Mouse (Mus musculus) heart, adult 9 months (tissue): ENCODE results near the gene Krtap5-3.
"Not testable (repeated sequence)": the region's sequence is repeated elsewhere in the genome, so short reads cannot be mapped to it uniquely, and the experiment has no call there.

ENCODE experiments used
- DNase-seq, 2 experiments: peaks; one replicate each; pipeline ENCODE4 v3.0.0; 2022; ENCODE audit warnings: low spot score in 2 of 2

The Krtap5-3 gene

DNA sequence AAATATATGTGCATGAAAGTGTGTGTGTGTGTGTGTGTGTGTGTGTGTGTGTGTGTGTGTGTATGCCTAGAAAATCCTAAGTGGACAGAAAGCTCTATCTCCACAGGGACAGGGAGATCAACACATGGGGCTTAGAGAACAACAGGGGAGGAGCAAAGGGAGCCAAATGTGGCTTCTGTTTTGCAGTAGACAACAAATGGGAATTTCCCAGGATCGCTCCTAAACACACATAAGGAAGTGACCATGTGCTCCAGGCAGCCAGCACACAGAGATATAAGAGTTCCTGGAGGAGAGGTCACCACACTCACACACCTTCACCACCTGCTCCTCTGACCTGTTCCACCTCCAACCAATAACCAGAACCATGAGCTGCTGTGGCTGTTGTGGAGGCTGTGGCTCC, at the start of gene Krtap5-3:
TSS of gene Krtap5-3 (plus strand) at position 301 of the 400 bp plus-strand sequence.
- DNase-seq = no peak

DNA sequence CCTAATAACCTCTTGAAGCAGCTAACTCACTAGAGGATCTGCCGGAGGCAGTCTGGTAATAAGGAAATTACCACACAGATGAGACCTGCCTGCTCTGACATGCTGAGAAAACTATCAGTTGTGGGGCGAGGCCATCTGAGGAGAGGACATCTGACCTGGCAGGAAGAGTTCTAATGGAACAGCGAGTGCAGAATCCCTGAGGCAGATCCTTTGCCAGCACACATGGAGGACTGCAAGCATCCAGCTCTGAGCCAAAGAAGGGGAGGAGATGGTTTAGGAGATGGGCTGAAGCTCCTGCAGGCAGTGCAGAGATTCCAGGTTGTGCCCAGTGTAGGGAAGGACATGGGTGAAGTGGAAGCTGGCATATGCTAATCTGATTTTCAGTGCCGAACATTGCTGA, 49.0 kb upstream of the Krtap5-3 start:
- no peak for DNase-seq

DNA sequence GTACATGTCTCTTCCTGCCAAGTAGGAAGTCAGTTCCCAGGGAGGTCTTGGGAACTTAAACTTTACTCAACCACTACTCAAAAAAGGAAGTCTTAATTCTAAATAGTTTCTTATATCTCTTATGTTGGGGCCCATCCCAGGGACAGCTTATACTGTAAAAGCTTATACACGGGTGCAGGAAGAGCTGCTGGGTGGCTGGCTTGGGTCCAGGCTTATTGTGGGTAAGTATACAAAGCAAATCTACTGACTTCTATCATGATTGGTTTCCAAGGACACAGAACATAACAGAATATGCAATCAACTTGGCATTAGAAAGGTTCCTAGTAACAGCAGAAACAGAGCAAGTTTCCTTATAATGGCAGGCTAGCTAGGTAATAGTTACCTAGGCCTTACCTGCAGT, 45.9 kb upstream of the Krtap5-3 start:
- no peak for DNase-seq

DNA sequence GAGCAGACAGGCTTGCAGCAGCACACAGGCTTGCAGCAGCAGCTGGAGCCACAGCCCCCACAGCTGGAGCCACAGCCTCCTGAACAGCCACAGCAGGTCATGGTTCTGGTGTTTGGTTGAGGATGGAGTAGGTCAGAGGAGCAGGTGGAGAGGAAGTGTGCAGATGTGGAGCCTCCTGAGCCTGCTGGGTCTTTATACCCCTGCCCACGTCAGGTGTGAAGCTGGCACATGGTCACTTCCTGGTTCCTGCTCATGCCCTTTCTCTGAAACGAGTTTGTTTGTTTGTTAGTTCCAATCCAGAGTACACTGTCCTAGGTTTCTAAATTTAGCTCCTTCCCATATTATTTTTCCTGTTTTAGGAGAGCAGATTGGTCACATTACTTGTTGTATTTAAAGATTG, 44.2 kb upstream of the Krtap5-3 start, which contains the start of gene Gm29735:
TSS of gene Gm29735 (minus strand) at position 101 of the 400 bp plus-strand sequence.
- DNase-seq = not testable (repeated sequence)

DNA sequence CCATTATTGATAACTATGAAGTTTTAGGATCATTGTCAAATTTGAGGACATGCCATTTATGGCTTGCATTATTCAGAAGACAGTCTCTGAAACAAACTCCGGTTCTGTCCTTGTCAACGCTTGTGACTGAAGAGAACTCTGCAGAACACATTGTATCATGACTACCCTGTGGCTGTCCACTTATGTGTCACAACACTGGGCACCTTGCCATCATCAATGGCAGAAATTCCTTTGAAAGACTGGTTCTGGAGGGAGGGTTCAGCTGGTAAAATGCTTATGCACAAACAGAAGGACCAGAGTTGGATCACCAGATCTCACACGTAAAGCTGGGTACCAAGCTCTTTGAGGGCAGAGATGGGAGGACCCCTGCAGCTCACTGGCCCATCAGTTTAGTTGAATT, 41.8 kb upstream of the Krtap5-3 start:
- DNase-seq = no peak

DNA sequence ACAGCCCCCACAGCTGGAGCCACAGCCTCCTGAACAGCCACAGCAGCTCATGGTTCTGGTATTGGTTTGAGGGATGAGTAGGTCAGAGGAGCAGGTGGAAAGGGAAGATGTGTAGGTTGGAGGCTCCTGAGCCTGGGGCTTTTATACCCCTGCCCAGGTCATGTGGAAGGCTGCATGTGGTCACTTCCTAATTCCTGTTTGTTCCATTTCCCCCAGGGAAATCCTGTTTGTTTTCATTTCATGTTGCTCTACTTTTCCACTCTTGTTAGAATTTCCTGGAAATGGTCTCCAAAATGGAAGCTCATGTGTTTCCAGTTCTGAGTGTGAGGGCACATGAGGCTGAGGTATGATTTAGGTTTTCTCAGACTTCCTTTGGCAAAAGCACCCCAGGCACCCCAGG, 35.5 kb upstream of the Krtap5-3 start, which contains the start of gene Gm4553:
TSS of gene Gm4553 (minus strand) at position 101 of the 400 bp plus-strand sequence.
- not testable (repeated sequence) for DNase-seq

DNA sequence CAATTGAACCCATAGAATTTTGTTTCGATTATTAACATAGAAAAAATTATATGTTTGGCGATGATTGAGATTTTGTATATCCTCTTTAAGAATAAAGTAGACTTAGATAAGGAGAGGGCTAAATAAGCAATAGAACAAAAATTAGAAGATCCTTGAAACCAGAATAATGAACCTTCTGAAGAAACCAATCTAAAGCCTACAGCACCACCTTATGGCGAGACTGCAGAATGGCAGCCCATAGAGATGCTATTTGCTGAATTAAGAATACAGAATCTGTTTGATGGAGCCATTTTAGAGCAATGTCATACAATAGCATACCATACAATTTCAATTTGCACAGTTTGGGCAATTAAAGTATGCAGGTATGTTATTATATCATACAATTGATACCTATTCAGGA, 31.3 kb upstream of the Krtap5-3 start:
- no peak for DNase-seq

DNA sequence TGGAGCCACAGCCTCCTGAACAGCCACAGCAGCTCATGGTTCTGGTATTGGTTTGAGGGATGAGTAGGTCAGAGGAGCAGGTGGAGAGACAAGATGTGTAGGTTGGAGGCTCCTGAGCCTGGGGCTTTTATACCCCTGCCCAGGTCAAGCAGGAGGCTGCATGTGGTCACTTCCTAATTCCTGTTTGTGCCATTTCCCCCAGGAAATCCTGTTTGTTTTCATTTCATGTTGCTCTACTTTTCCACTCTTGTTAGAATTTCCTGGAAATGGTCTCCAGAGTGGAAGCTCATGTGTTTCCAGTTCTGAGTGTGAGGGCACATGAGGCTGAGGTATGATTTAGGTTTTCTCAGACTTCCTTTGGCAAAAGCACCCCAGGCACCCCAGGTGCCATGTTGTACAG, 25.3 kb upstream of the Krtap5-3 start, which contains the start of gene Krtap5-2:
TSS of gene Krtap5-2 (minus strand) at position 101 of the 400 bp plus-strand sequence.
- not testable (repeated sequence) for DNase-seq

DNA sequence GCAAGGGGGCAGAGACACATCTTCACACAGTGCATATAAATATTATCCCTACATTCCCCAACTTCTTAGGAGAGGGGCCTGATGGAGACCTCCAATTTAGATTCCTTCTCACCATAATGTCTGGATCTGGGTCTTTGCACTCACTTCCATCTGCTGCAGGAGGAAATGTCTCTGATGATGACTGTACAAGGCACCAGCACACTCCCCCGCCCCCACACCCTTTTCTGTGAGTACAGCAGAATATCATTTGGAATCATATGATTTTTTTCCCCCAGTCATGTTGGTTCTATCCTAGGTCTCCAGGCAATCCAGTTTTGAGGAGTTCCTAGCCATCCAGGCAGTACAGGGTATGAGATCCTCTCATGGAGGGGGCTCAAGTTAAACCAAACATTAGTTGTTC, 22.5 kb upstream of the Krtap5-3 start:
- DNase-seq = no peak

DNA sequence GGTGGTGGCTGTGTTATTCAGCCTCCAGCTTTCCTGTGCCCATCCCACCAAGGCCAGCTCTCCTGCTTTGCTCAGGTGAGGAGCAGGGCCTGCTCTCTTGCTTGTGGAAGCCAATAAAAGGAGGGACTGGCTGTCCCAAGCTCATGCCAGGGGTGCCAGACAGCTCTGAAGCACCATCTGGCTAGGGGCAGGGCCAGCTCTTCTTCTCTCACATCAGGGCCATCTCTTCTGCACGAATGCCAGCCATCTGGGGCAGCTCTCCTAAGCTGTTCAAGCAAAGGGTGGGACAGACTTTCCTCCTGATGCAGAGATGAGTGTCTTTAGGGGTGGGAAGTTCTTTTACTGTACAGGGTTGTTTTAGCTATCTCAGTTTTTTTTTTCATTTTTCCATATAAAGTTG, 20.1 kb upstream of the Krtap5-3 start:
- DNase-seq = no peak

DNA sequence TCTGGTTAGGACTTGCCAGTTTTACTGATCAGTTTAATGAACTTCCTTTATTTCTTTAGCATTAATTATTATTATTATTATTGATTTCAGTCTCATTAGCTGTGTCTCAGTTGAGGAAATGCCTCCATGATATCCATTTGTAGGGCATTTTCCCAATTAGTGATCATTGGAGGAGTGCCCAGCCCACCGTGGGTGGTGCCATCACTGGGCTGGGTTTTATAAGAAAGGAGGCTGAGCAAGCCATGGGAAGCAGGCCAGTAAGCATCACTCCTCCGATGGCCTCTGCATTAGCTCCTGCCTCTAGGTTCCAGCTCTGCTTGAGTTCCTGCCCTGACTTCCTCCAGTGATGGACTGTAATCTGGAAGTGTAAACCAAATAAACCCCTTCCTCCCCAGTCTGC, 13.0 kb upstream of the Krtap5-3 start:
- DNase-seq = no peak

DNA sequence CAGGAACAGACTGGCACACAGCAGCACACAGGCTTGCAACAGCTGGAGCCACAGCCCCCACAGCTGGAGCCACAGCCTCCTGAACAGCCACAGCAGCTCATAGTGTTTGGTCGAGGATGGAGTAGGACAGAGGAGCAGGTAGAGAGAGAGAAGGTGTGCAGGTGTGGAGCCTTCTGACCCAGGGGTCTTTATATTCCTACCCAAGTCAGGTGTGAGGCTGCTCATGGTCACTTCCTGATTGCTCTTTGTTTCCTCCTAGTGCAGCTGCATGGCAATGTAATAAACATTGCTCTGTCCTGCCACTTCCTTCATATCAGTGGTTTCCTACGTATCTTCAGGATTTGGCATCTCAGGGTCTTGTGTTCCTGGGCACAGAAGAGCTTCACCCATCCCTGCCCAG, 10.9 kb upstream of the Krtap5-3 start, which contains the start of gene Gm10153:
TSS of gene Gm10153 (minus strand) at position 101 of the 400 bp plus-strand sequence.
- DNase-seq = no peak

DNA sequence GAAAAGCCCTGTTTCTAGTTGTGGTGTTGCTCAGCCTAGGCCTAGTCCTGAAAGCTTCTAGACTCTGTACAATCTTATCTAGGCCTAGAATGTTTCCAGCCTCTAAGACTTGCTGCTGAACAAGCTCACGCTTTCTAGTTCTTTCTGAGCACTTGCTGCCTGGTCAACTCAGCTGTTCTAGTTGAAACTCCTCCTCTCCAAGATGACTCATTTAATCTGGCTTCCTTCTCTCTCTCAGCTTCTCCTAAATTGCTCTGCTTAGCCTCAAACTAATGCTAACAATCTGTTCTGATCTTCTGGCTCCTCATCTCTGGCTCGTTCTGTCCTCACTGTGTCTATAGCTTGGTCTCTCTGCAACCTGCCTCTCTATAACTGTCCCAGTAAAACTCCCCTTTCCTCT, 2.4 kb upstream of the Krtap5-3 start:
- DNase-seq = no peak

DNA sequence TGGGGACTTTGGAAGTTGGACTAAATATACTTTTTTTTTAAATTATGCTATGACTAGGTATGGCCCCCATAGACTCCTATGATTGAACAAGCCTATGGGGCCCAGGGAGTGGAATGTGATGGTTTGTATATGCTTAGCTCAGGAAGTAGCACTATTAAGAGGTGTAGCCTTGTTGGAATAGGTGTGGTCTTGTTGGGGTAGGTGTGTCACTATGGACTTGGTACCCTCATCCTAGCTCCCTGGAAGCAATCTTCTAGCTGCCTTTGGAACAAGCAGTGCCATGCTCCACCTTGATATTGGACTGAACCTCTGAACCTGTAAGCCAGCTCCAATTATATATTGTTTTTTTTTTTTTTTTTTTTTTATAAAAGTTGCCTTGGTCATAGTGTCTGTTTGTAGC, 4.3 kb downstream of the Krtap5-3 start:
- no peak for DNase-seq

DNA sequence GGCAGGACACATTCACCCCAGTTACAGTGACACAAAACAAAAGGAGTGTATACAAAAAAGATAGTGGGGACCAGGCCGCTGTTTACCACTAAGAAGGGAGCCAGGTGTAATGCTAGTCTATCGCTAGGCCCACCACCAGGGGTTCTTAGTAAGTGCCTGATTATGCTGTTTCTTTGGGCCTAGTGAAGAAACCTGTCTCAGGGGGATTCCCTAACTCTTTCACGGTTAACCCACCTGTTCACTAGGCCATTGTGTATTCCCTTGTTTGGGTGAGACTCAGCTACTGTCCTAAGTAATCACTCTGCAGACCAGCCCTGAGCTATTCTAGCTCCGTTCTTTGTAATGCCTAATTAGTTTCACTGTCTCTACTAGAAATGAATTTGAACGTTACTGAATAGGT, 5.7 kb downstream of the Krtap5-3 start:
- DNase-seq = not testable (repeated sequence)

DNA sequence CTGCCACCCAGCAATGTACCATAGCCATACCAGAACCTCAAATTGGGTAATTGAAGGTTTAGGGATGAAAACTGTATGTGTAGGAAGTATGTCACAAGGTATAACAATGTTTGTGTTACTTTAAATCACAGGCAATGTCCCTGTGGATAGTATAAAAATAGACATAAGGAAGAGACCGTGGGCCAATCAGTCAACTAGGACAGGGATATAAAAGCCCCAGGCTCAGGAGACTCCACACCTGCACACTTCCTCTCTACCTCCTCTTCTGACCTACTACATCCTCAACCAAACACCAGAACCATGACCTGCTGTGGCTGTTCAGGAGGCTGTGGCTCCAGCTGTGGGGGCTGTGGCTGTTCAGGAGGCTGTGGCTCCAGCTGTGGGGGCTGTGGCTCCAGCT, 10.4 kb downstream of the Krtap5-3 start, which contains the start of gene Gm7579:
TSS of gene Gm7579 (plus strand) at position 301 of the 400 bp plus-strand sequence.
- DNase-seq = no peak

DNA sequence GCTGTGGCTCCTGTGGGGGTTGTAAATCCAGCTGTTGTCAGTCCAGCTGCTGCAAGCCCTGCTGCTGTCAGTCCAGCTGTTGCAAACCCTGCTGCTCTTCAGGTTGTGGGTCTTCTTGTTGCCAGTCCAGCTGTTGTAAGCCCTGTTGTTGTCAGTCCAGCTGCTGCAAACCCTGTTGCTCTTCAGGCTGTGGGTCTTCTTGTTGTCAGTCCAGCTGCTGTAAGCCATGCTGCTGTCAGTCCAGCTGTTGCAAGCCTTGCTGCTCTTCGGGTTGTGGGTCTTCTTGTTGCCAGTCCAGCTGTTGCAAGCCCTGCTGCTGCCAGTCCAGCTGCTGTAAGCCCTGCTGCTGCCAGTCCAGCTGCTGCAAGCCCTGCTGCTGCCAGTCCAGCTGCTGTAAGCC, 11.0 kb downstream of the Krtap5-3 start:
- not testable (repeated sequence) for DNase-seq

DNA sequence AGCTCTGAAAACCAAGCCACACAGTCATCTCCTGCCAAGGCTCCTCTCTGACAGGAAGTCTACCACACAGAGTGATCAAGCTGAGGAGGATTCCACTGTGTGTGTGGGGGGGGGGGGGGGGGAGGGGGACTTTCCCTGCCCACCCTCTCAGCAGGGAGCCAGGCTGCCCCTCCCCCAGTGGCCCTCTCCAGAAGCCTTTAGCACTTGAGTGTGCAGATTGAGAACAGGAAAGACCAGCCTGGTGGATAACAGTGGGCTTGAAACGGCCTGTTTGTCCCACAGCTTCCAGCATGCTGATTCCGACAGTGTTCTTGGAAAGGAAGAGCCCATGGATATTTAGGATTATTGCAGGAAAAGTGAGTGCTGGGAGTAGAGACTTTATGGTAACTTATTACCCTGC, 23.4 kb downstream of the Krtap5-3 start:
- no peak for DNase-seq

DNA sequence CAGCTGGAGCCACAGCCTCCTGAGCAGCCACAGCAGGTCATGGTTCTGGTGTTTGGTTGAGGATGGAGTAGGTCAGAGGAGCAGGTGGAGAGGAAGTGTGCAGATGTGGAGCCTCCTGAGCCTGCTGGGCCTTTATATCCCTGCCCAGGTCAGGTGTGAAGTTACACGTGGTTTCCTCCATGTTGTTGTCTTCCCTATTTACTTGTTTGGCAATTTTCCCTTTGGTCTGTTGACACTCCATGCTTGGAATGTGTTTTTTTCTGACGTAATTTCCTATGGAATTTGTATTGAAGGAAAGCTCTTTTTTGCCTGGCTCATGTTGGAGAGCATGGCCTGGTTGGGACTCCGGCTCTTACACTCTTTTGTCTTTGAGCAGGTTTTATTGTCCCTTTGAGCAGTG, 28.7 kb downstream of the Krtap5-3 start, which contains the start of gene Krtap5-5:
TSS of gene Krtap5-5 (minus strand) at position 101 of the 400 bp plus-strand sequence.
- peak in 1 of 2 experiments; percentile 17 for DNase-seq

DNA sequence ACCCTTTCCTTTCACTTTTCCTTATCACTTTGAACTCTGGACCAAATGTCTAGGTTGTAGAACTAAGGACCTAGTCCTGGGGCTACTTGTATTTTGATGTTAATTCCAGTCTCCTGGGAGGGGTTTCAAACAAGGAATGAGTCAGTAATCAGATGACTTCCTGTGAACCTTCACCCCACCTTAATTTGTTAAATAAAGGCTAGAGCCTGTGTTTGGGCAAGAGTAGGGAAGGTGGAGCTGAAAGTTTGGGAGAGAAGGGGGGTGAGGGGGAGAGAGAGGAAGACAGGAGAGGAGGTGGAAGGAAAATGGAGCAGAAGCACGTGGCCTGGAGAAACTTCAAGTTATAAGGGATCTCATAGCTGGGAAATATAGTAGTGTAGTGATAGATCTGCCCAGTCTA, 30.4 kb downstream of the Krtap5-3 start:
- no peak for DNase-seq

DNA sequence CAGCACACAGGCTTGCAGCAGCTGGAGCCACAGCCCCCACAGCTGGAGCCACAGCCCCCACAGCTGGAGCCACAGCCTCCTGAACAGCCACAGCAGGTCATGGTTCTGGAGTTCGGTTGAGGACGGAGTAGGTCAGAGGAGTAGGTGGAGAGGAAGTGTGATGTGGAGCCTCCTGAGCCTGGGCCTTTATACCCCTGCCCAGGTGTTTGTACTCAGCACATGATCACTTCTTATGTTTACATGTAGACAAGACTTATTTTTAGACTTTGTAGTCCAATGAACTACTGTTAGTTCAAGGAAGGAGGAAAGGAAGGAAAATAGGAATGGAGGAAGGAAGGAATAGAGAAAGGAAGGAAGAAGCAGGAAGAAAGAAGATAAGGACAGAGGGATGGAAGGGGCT, 39.8 kb downstream of the Krtap5-3 start, which contains the start of gene Gm40460:
TSS of gene Gm40460 (minus strand) at position 101 of the 400 bp plus-strand sequence.
- DNase-seq = no peak

DNA sequence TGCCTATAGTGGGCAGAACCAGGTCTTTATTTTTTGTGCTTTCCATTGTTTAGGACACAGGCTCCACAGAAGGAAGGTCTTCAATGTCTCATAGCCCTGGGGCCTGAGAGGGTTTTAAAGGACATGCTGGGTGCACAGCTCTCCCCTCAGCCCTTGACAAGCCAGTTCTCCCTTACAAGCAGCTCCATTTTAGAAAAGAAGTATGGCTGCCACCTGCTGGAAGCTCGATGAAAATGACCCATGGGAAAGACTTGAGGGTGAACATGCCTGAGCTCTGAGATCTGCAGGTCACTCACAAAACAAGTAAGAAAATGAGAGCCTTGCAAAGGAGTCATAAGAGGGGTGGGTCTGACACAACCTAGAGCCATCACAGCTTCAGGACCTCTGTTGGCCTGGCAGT, 48.7 kb downstream of the Krtap5-3 start:
- peak in 1 of 2 experiments; percentile 8 for DNase-seq
